Mouse (Mus musculus) ES-E14 (cell line): ENCODE data around the gene Dzip3.
A peak's percentile ranks its signal among the peaks of the same experiment; 100 is the strongest.

Experiments
- CHD2 ChIP-seq: IDR thresholded peaks from 2 replicates; pipeline ENCODE4 v1.6.1; 2014; ENCODE audit warnings: mild to moderate bottlenecking, low read depth, low read length, inconsistent platforms
- HCFC1 ChIP-seq: IDR thresholded peaks from 2 replicates; pipeline ENCODE4 v1.6.1; 2012; ENCODE audit warnings: low read length, inconsistent platforms, borderline replicate concordance; ENCODE audit not compliant: insufficient read depth
- MAFK ChIP-seq: IDR thresholded peaks from 2 replicates; pipeline ENCODE4 v1.6.1; 2014; ENCODE audit warnings: mild to moderate bottlenecking, low read depth, low read length, inconsistent platforms; ENCODE audit not compliant: insufficient read depth
- ZC3H11A ChIP-seq: IDR thresholded peaks from 2 replicates; pipeline ENCODE4 v1.6.1; 2012; ENCODE audit warnings: low read depth, mild to moderate bottlenecking, inconsistent platforms, low read length, borderline replicate concordance
- ZNF384 ChIP-seq: IDR thresholded peaks from 2 replicates; pipeline ENCODE4 v1.6.1; 2012; ENCODE audit warnings: low read depth, low read length, inconsistent platforms

- TF ChIP-seq HCFC1 = 0 out of 2 replicates have a peak, but pooled peaks have one; percentile 49
- TF ChIP-seq MAFK = no peak
- TF ChIP-seq ZC3H11A = no peak
- no peak for TF ChIP-seq CHD2
- TF ChIP-seq ZNF384 = no peak
Measured at GRCm38 (mm10) chr16:48994343-48994693, 353 bp upstream of the Dzip3 start.
